Comparison of ENCODE assay signal across 16 mouse cellular contexts in genomic region chr19:55536273-55536937, GRCm38 (mm10).
"Had no signal": no experiment of that assay in that cellular context is flagged by ENCODE, and none has a peak within 500 bp of the region (broad histone marks: within the 10 kb centered on the region; RNA-seq: fewer than 3 reads in every experiment).

No protein-coding gene starts in this region.

- DNase-seq: retina, postnatal 1 day; right cerebral cortex, adult 18-20 months; right cerebral cortex, postnatal 14 days; right cerebral cortex, postnatal 25 days; right cerebral cortex, postnatal 4 days; spleen, adult 18-20 months; thymus, adult 18-20 months; thymus, adult 2 months; thymus, postnatal 14 days; thymus, postnatal 25 days; thymus, postnatal 36 days; thymus, postnatal 4 days had no signal

- H3K9me3 ChIP-seq: neural tube, embryonic 15.5 days; stomach, embryonic 15.5 days had no signal

- H3K36me3 ChIP-seq: neural tube, embryonic 13.5 days; neural tube, embryonic 15.5 days; stomach, embryonic 15.5 days had no signal

- H3K27ac ChIP-seq: neural tube, embryonic 13.5 days; neural tube, embryonic 15.5 days; stomach, embryonic 15.5 days; stomach, postnatal 0 days had no signal

- H3K4me1 ChIP-seq: neural tube, embryonic 13.5 days; neural tube, embryonic 15.5 days; stomach, embryonic 15.5 days had no signal

- H3K27me3 ChIP-seq: stomach, embryonic 15.5 days had no signal

- H3K4me3 ChIP-seq: neural tube, embryonic 13.5 days; neural tube, embryonic 15.5 days; stomach, embryonic 15.5 days had no signal

- H3K4me2 ChIP-seq: neural tube, embryonic 13.5 days; neural tube, embryonic 15.5 days; stomach, embryonic 15.5 days had no signal

- H3K9ac ChIP-seq: neural tube, embryonic 13.5 days; neural tube, embryonic 15.5 days; stomach, embryonic 15.5 days had no signal
